Mouse (Mus musculus) midbrain, embryonic 16.5 days (tissue): ENCODE measurements around the gene Arglu1. TPM values are rescaled to one million over a fixed set of nuclear protein-coding genes. Genes with fewer than 3 reads are reported as not detected.

ENCODE experiments used
- ATAC-seq: fragments of 200-750 bp; cut with Nextera tagmentation; 2 replicates; pipeline ENCODE4 v1.8.0; 2017; ENCODE audit warnings: moderate TSS enrichment
- H3K27ac ChIP-seq: fragments of 300-500 bp; sonication (generic); 2 replicates; pipeline ENCODE4 v1.5.1; 2014; ENCODE audit warnings: mild to moderate bottlenecking, low read length, mixed read lengths
- H3K27me3 ChIP-seq: fragments of 300-500 bp; sonication (generic); 2 replicates; pipeline ENCODE4 v1.6.1; 2014; ENCODE audit warnings: low read depth, low read length, mixed read lengths; ENCODE audit not compliant: control insufficient read depth, insufficient read depth
- H3K36me3 ChIP-seq: fragments of 300-500 bp; sonication (generic); 2 replicates; pipeline ENCODE4 v1.6.1; 2014; ENCODE audit warnings: mild to moderate bottlenecking, low read length, moderate library complexity, mixed read lengths; ENCODE audit not compliant: control insufficient read depth, insufficient read depth
- H3K4me1 ChIP-seq: fragments of 300-500 bp; sonication (generic); 2 replicates; pipeline ENCODE4 v1.6.1; 2014; ENCODE audit warnings: mild to moderate bottlenecking, low read length, mixed read lengths; ENCODE audit not compliant: control insufficient read depth, insufficient read depth
- H3K4me2 ChIP-seq: fragments of 300-500 bp; sonication (generic); 2 replicates; pipeline ENCODE4 v1.6.1; 2014; ENCODE audit warnings: mild to moderate bottlenecking, low read length, mixed read lengths
- H3K4me3 ChIP-seq: fragments of 300-500 bp; sonication (generic); 2 replicates; pipeline ENCODE4 v1.5.1; 2014; ENCODE audit warnings: low read depth, mild to moderate bottlenecking, low read length, moderate library complexity, mixed read lengths
- H3K9ac ChIP-seq: fragments of 300-500 bp; sonication (generic); 2 replicates; pipeline ENCODE4 v1.6.1; 2014; ENCODE audit warnings: low read depth, low read length, mixed read lengths
- H3K9me3 ChIP-seq: fragments of 300-500 bp; sonication (generic); replicated peaks from 2 replicates; pipeline ENCODE4 v1.6.1; 2014; ENCODE audit warnings: mild to moderate bottlenecking, low read length, mixed read lengths; ENCODE audit not compliant: control insufficient read depth, poor library complexity, severe bottlenecking
- WGBS: fragments of 180-500 bp; shearing (Covaris S2); extraction: QIAGEN DNeasy Blood & Tissue Kit; methylation state at CpG from one replicate; pipeline ENCODE4 v1.1.7; 2014; 5-methylcytosine and 5-hydroxymethylcytosine counted together
- polyA plus RNA-seq: library from polyadenylated mRNA; unstranded; fragments of >200 nt; fragmentation: Nextera tagmentation; extraction: Ambion mirVana; gene quantifications from 2 replicates; pipeline ENCODE4 v1.2.1, GENCODE M21; 2015

The Arglu1 gene
- polyA plus RNA-seq, 1 experiment from 2014 or later = 150 TPM

GRCm38 (mm10) chr8:8639569-8640263, 50.6 kb downstream of the Arglu1 start:
- Histone ChIP-seq H3K9ac (no peak overlapping the region), H3K27me3 (no peaks in the 10 kb centered on the region), H3K27ac (no peak overlapping the region), H3K4me1 (no peaks in the 10 kb centered on the region; the same call in 1 of the 2 replicates), H3K9me3 (no peaks in the 10 kb centered on the region), H3K4me2 (no peak overlapping the region), H3K36me3 (no peaks in the 10 kb centered on the region), H3K4me3 (no peak overlapping the region)
- 35% methylated on average over 8 of the region's 8 CpGs for WGBS
- ATAC-seq = peak; percentile 52; the same call in 1 of the 2 replicates

DNA sequence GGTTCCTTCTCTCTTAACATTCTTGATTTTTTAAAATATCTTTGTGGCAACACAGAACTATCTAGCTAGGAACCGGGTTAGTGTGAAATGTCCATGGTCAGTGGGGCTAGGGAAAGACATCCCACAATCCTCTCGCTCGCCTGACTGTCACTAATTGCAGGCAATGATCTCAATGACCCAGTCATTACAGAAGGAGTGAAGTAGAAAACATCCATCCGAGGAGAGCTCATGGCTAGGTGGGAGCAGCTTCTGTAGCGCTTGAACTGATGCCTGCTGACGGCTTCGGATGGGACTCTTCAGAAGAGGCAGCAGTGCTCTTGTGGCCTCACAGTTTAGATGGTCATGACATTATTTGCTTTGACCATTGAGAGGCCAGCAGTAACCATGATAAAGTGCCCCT, 58.9 kb downstream of the Arglu1 start:
- no peaks in the 10 kb centered on the region for H3K36me3 ChIP-seq
- ATAC-seq = no peak
- H3K27me3 ChIP-seq = no peaks in the 10 kb centered on the region
- H3K27ac ChIP-seq = no peak overlapping the region
- no peaks in the 10 kb centered on the region; the same call in 1 of the 2 replicates for H3K4me1 ChIP-seq
- 79% methylated on average over 7 of the region's 7 CpGs for WGBS
- H3K4me2 ChIP-seq = no peak overlapping the region
- no peak overlapping the region for H3K9ac ChIP-seq
- H3K4me3 ChIP-seq = no peak overlapping the region
- no peaks in the 10 kb centered on the region for H3K9me3 ChIP-seq

- peaks cover 2% of the 10 kb centered on the region; the same call in 1 of the 2 replicates for H3K27me3 ChIP-seq
- no peaks in the 10 kb centered on the region for H3K9me3 ChIP-seq
- WGBS = 68% methylated on average over 7 of the region's 7 CpGs
- ATAC-seq = no peak
- peaks cover 12% of the 10 kb centered on the region for H3K4me1 ChIP-seq
- H3K36me3 ChIP-seq = peaks cover 12% of the 10 kb centered on the region
- no peak overlapping the region for H3K27ac ChIP-seq
- H3K4me2 ChIP-seq = no peak overlapping the region
- no peak overlapping the region for H3K4me3 ChIP-seq
- no peak overlapping the region for H3K9ac ChIP-seq
Measured at GRCm38 (mm10) chr8:8624017-8624416, 66.3 kb downstream of the Arglu1 start.

DNA sequence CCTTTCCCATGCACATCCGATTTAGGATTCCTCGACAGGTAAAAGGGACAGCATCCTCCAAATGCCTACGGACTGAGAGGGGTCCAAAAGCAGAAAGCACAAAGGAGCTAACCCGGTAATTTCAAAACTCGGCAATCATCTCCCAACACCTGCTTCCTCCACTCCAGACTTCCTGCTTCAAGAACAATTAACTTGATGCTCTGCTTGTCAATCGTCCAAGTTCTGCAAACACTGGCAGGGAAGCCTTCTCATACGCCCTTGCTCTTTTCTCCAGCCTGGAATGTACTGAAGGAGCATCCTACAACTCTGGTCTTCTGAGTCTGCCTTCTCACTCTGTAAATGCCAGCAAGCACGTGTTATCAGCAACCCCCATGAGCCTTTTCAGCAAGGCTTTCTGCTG, 66.8 kb downstream of the Arglu1 start:
- peaks cover 12% of the 10 kb centered on the region for H3K4me1 ChIP-seq

DNA sequence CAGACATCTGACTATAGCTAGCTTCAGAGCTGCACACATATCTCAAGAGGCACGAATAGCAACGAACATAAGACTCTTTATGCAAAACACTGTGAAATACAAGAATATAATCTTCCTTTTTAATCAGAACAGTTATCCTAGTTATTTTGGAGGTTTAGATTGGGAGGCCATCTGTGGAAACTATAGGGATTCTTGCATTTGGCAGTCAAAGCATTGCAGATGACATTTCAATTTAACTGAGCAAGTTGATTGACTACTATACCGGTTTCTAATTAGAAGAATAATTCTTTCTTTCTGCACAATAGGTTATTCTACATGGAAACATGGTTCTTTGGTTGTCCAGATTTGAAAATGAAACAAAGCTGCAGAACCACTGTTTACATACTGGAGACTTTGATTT, 67.8 kb downstream of the Arglu1 start:
- H3K4me3 ChIP-seq = no peak overlapping the region
- peaks cover 12% of the 10 kb centered on the region for H3K4me1 ChIP-seq
- WGBS = 80% methylated on average over 3 of the region's 3 CpGs
- H3K36me3 ChIP-seq = peaks cover 12% of the 10 kb centered on the region
- ATAC-seq = no peak
- H3K27me3 ChIP-seq = peaks cover 2% of the 10 kb centered on the region; the same call in 1 of the 2 replicates
- H3K9ac ChIP-seq = no peak overlapping the region
- H3K27ac ChIP-seq = no peak overlapping the region
- H3K4me2 ChIP-seq = no peak overlapping the region
- no peaks in the 10 kb centered on the region for H3K9me3 ChIP-seq

More for the DNA sequence above, 66.8 kb downstream of the Arglu1 start:
- no peak overlapping the region for H3K9ac ChIP-seq
- H3K9me3 ChIP-seq = no peaks in the 10 kb centered on the region
- H3K36me3 ChIP-seq = peaks cover 12% of the 10 kb centered on the region
- no peak overlapping the region for H3K4me3 ChIP-seq
- ATAC-seq = no peak
- no peak overlapping the region for H3K4me2 ChIP-seq
- WGBS = 70% methylated on average over 8 of the region's 8 CpGs
- no peak overlapping the region for H3K27ac ChIP-seq
- peaks cover 2% of the 10 kb centered on the region; the same call in 1 of the 2 replicates for H3K27me3 ChIP-seq

DNA sequence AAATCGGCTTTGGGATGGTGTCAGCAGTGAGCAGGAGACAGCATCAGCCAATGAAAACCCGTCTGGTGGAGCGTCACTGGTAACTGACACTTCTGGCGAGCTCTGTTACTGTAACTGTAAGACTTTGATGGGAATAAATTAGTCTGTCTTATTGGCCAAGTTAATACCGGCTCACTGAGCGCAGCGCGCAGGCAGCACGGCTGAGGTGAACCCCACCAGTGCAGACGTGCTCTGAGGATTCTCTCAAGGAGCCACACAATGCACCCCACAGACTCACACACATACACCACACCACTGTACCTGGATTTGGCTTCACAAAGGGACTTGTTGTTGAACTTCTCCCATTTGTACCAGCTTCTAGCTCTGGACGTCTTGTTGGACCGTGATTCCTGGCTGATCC, 68.3 kb downstream of the Arglu1 start:
- no peak overlapping the region for H3K9ac ChIP-seq
- H3K27me3 ChIP-seq = peaks cover 2% of the 10 kb centered on the region; the same call in 1 of the 2 replicates
- 80% methylated on average over 12 of the region's 12 CpGs for WGBS
- no peak overlapping the region for H3K4me3 ChIP-seq
- peaks cover 12% of the 10 kb centered on the region for H3K36me3 ChIP-seq
- 0 out of 2 replicates have a peak, but pooled peaks have one; percentile 26 for ATAC-seq
- no peak overlapping the region for H3K4me2 ChIP-seq
- H3K4me1 ChIP-seq = peaks cover 12% of the 10 kb centered on the region
- no peaks in the 10 kb centered on the region for H3K9me3 ChIP-seq
- no peak overlapping the region for H3K27ac ChIP-seq

DNA sequence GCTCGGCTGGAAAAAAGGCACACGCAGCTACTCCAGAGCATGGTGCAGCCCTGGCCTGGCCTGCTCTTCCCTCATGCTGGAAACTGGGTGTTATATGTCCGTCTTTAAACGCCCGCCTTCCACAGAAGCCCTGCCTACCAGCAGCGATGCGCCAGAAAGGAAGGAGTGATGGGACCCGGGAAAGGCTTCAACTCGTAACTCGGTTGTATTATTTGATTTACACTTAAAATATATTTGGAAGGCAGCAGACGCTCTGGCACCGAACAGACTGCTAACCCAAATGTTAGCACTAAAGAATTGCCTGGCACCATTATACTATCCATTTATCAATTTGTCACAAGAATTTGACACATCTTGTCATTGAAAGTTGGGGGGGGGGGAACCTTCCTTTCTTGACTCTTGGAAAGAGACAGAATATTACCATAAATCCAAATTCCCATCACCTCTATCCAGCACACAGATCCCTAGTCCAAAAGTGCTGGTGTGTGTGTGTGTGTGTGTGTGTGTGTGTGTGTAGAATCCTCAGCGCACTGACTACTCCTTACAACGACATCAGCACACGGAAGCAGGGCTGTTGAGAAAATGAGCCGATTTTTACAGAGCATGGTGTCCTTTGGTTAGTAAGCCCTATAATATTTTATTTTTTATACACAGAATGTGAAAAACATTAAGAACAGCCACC, 68.9 kb downstream of the Arglu1 start:
- ATAC-seq = no peak

GRCm38 (mm10) chr8:8620536-8620935, 69.8 kb downstream of the Arglu1 start:
- no peak for ATAC-seq

More for the DNA sequence above, 68.9 kb downstream of the Arglu1 start:
- peaks cover 12% of the 10 kb centered on the region for H3K4me1 ChIP-seq
- no peaks in the 10 kb centered on the region for H3K9me3 ChIP-seq
- H3K36me3 ChIP-seq = peaks cover 12% of the 10 kb centered on the region
- no peak overlapping the region for H3K4me3 ChIP-seq
- H3K27me3 ChIP-seq = peaks cover 2% of the 10 kb centered on the region; the same call in 1 of the 2 replicates
- no peak overlapping the region for H3K27ac ChIP-seq
- no peak overlapping the region for H3K4me2 ChIP-seq
- no peak overlapping the region for H3K9ac ChIP-seq
- 85% methylated on average over 16 of the region's 16 CpGs for WGBS

More at GRCm38 (mm10) chr8:8620536-8620935, 69.8 kb downstream of the Arglu1 start:
- Histone ChIP-seq H3K9ac (no peak overlapping the region), H3K36me3 (peaks cover 12% of the 10 kb centered on the region), H3K9me3 (no peaks in the 10 kb centered on the region), H3K4me1 (peaks cover 12% of the 10 kb centered on the region), H3K4me2 (no peak overlapping the region), H3K4me3 (no peak overlapping the region), H3K27ac (no peak overlapping the region), H3K27me3 (peaks cover 2% of the 10 kb centered on the region; the same call in 1 of the 2 replicates)
- WGBS = 91% methylated on average over 21 of the region's 21 CpGs
